Mouse (Mus musculus): ENCODE results near the gene Gm11060.

GRCm38 (mm10) chr2:105043152-105043551 lies 48.7 kb upstream of the Gm11060 start:
- TF ChIP-seq EP300 (IDR thresholded peaks at IDR 0.05; ENCODE audit: insufficient read depth, low read depth, low read length) (no peak), CTCF (IDR thresholded peaks at IDR 0.05) (no peak)

Measured in heart, adult 2 months (tissue).